Mouse (Mus musculus) ovary, adult 18-20 months (tissue): Measurements from ENCODE around the gene Zmynd8.

Experiments
- DNase-seq: peaks from one replicate; pipeline ENCODE4 v3.0.0; 2022; ENCODE audit warnings: low spot score, mixed read lengths

Zmynd8 gene

DNA sequence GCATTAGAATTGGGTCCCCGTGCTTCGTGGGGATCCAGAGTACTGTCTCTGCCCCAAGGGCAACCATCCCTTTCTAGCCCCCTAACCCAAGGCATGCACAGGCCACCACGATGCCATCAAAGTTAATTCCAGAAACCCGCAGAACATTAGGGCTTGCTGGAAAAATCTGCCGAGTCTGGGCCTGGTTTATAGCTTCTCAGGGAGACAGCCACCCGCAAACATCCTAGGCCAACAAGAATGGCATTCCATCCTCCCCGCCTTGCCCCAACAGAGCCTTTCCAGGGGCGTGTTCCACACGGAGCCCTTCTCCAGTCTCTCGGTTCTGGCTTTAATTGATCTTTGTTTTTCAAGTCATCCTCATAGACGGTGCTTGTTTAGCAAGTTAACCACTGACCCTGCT is 150.4 kb downstream of the Zmynd8 start:
- DNase-seq: no peak

DNA sequence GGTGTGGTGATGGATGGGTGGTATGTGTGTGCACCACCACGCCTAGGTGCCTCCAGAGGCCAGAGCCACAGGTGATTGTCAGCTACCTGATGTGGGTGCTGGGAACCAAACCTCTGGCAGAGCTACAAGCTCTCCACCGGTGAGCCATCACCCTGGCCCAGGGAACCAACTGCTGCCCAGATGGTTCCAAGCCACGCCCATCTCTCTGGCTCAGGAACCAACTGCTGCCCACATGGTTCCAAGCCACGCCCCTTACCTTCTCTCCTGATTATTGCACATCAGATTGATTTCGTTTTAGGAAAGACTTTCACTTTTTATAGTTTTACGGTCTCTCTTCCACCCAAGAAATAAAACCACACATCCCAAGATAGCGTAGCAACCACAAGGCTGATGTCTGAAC is 150.8 kb downstream of the Zmynd8 start:
- DNase-seq: no peak

DNA sequence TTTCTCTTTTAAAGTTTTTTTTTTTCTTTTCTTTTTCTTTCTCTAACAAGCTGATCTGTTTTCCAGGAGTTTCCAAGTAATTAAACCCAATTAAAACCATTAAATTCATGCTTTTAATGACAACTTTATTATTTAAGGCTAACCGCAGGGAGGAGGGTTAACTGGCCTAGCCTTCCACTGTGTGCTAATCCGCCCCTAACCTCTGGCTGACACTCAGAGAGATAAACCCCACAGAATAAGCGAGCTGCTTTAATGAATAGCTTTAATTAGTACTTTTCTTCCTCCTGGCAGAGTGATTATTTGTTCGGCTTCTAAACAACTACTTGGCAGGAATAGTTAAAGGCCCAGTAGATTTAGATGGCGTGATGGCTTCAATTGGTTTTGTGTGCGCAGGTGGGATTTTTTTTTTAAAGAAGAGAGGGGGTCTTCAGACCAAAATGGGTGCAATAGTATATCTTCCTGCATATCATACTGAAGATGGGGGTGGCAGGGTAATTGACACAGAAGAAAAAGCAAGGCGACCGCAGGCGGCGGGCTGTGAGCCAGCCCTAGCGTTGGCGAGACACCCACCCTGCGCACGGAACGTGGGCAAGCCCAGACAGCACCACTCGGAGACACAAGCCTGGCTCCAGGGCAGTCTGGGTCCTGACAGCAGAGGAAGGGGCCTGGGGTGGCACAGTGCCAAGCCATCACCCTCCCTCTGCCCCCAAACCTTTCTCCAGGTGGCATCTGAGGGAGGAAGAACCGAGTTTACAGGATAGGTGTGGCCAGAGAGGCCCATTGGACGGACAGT is 153.3 kb downstream of the Zmynd8 start:
- no peak for DNase-seq

DNA sequence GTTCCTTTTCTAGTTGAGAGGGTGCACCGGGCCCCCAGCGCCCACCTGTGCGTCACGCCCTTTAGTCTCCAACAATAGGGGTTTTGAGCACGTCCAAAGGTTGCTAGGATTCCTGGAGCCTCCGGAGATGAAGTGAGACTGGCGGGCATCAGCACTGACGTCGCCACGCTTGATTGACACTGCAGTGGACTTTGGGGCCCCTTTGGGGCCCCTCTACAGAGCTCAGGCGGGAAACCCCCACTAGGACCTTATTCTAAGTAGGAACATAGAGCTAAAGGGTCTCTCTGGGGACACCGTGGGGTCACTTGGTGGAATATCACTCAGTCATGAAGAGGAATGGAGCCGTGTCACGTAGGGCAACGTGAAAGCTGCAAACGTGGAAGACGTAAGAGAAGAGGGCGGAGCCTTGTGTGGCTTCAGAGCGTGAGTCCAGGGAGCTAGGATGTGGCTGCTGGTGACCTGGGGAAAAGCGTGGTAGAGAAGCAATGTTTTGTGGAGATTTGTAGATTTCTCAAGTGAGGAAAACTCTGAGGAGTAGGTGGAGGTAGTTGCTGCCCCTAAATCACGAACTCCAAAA is 156.5 kb downstream of the Zmynd8 start:
- DNase-seq: no peak

DNA sequence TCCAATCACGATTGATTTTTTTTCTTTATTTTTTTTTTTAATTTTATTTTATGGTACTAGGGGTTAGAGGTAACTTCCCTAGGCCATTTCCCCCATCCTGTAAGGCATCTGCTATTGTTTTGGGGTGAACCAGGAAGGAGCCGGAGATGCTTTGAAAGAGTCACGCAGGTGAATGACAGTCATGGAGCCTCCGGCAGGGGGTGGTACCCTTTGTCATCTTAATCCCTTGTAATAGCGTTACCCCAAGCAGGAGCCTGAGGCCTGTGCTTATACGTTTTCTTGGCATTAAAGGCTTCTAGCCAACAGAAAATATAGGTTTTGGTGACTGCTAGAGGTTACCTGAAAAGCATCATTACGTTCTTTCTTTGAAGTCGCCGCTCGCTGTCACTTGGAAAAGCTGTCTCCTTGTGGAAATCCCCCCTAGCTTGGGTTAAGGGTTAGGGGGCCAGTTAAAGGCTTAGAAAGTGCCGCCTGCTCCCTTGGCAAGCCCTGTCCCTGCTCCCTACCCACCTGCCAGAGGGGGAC is 157.2 kb downstream of the Zmynd8 start:
- DNase-seq: no peak

DNA sequence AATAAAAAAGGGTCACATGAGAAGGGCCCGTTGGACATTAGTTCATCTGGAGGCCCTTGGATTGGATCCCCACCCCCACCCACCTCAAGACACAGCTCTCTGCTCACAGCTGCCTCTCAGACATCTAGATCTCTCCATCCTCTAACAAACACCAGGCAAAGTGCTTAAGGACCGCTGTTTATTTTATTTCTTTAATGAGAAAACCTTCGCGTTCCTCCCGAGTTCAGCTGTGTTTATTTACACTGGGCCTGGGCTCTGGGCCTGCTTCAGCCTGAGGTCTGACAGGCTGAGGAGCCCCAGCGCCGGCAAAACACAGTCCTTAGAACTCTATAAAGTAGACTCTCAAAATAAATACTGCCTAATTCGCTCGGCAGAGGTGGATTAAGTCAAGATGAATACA is 157.8 kb downstream of the Zmynd8 start:
- no peak for DNase-seq

DNA sequence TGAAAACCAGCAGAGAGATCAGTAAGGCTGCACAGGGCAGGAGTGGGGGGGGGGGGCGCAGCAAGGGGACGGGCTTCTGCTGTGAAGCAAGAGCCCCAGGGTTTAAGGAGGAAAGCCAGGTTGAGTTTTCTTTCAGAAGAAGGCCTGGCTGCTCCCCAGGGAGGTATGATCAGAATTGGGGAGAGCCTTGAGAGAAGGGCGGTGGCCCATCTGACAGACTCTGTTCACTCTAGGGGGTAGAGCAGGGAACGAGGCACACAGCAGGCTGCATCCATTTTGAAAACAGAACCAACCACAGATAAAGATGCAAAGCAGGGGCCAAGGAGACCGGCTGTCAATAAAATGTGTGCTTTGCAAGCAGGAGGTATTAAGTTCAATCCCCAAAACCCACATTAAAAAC is 158.4 kb downstream of the Zmynd8 start:
- DNase-seq: no peak

DNA sequence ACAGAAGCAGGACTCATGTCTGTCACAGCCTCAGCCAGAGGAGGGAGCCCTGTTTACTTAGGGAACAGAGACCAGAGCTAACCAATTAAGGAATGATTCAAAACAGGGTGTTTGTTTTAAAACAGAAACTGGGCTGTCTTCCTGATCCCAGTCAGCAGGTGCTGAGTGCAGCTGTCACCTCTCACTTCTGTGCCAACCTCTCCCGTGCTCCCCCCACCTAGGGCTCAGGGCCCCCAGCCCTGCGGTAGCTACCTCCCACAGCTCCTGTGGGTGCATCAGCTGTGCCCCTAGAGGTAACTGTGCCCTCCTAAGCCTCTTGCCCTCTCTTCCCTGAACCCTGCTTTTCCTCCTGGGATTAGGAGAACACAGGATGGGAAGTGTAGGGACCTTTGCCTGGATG is 162.5 kb downstream of the Zmynd8 start:
- DNase-seq: no peak
